Mouse (Mus musculus): ENCODE measurements around the gene Col23a1.

DNA sequence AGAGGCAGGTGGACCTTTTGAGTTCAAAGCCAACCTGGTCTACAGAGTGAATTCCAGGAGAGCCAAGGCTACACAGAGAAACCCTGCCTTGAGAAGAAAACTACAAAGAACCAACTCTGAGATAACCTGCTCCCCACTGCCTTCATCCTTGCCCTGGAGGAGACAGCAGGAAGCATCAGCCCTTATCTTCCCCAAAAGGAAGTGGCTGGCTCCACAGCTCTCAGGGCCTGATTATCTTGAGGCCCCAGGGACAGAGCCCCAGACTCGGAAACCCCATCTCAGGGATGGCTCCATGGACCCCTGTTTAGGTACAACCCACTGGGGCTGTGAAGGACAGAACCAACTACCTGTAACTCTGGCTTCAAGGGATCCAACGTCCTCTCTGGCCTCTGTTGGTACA, 254.7 kb downstream of the Col23a1 start:
- TF ChIP-seq GATA1 (IDR thresholded peaks at IDR 0.05; ENCODE audit: borderline replicate concordance, low read length) (no peak), CTCF (IDR thresholded peaks at IDR 0.05; ENCODE audit: low read depth, low read length) (no peak)
